Mouse (Mus musculus): ENCODE data around the gene Plgrkt.

DNA sequence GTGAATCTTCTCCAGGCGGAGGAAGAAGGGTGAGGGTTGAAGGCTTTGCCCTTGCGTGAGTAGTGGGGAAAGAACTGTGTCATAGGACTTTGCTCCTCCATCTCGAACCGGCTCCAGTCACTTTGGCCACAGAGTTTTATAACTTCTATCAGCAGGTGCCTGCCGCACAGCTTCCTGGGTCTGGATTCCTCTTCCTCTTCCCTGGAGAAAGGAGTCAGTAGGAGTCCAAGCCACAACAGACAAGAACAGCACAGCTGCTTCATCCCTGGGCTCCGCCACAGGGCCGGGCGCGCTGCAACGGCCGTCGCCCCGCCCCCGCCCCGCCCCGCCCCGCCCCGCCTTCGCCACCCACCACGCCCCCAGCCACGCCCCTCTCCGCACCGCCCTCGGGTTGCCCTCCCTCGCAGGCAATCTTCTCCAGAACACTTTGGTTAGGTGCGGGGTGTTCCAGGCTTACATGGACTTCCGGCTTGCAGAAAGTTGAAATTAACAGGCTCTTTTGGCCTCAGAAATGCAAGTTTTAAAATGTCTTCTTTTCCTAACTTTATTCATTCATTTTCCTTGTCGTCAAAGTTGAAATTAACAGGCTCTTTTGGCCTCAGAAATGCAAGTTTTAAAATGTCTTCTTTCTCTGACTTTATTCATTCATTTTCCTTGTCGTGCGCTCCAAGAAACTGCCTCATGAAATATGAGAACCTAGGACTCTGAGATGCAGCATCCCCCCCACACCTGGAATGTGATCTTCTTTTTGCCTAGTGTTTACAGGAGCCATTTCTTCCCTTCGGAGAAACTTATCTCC lies 41.9 kb downstream of the Plgrkt start, which contains the start of gene Insl6:
- TF ChIP-seq EP300 (IDR thresholded peaks at IDR 0.05) (no peak), CTCF (IDR thresholded peaks at IDR 0.05) (no peak)

All from lung, postnatal 0 days (tissue).